Mouse (Mus musculus): ENCODE measurements at regions not wholly inside any gene's neighbourhood (a gene's known extent, or its start where the extent isn't known, plus 50 kb on each side); places are given as distances from the start of the nearest gene placed in this dataset.

DNA sequence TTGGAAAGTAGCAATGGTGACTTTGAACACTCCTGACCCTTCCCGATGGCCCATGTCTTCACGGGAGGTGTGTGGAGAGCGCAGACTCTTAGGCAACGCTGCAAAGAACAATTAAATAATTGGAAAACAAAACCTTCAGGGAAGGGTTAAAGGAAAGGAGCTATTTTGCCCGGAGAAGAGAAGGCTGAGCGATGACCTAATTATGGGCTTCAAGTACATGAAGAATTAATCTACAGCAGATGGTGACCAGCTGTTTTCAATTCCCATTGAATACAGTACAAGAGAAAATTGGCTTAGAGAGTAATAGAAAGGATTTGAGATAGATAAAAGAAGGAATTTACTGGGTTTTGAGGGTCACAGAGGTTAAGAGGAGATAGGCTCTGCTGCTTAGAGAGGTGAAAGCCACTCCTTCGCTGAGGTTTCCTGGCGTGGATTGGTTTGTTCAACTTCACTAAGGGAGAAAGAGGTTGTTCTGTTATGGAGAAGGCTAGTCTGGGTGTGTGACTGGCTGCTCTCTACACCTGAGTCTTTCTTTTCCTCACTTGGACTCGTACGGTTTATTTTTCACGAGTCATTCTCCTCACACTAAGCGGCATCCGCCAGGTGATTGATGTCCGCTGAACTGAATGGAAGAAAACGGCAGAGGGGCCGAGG is 184.7 kb upstream of the Car8 start:
- TF ChIP-seq CTCF (IDR thresholded peaks at IDR 0.05; ENCODE audit: control insufficient read depth, insufficient read depth, insufficient read length) (no peak), CEBPB (IDR thresholded peaks at IDR 0.05; ENCODE audit: low read depth) (no peak), MAX (IDR thresholded peaks at IDR 0.05) (no peak), FOSL1 (IDR thresholded peaks at IDR 0.05; ENCODE audit: insufficient read depth, low read length, poor library complexity, severe bottlenecking) (no peak), USF1 (IDR thresholded peaks at IDR 0.05; ENCODE audit: low read depth) (no peak), MYOG (IDR thresholded peaks at IDR 0.05; ENCODE audit: control insufficient read depth, extremely low read depth, insufficient read length) (no peak), MYOD1 (IDR thresholded peaks at IDR 0.05; ENCODE audit: control insufficient read depth, insufficient read length, low read depth) (no peak)
